Mouse (Mus musculus): ENCODE measurements around the gene Mef2d.
A peak's percentile ranks its signal among the peaks of the same experiment; 100 is the strongest.
"Not testable (repeated sequence)": the region's sequence is repeated elsewhere in the genome, so short reads cannot be mapped to it uniquely, and the experiment has no call there.

Mef2d gene

GRCm38 (mm10) chr3:88150061-88150998, 8.2 kb downstream of the Mef2d start:
- DNase-seq (ENCODE audit: low read depth), result peak; percentile 44

- DNase-seq (ENCODE audit: low read depth), result no peak
These were observed 8.8 kb downstream of the Mef2d start for GRCm38 (mm10) chr3:88150999-88151364.

GRCm38 (mm10) chr3:88152056-88152455, 9.9 kb downstream of the Mef2d start:
- DNase-seq (ENCODE audit: low read depth), result no peak

GRCm38 (mm10) chr3:88153290-88154011, 11.3 kb downstream of the Mef2d start:
- DNase-seq (ENCODE audit: low read depth), result no peak

- no peak for DNase-seq (ENCODE audit: low read depth)
These were observed 12.1 kb downstream of the Mef2d start for GRCm38 (mm10) chr3:88154236-88154635.

- no peak for DNase-seq (ENCODE audit: low read depth)
These were observed 14.6 kb downstream of the Mef2d start for GRCm38 (mm10) chr3:88156817-88157216.

GRCm38 (mm10) chr3:88157771-88158597, 15.8 kb downstream of the Mef2d start:
- DNase-seq (ENCODE audit: low read depth), result peak; percentile 55

GRCm38 (mm10) chr3:88158991-88159390, 16.8 kb downstream of the Mef2d start:
- DNase-seq (ENCODE audit: low read depth), result no peak

- no peak for DNase-seq (ENCODE audit: low read depth)
These were observed 18.7 kb downstream of the Mef2d start for GRCm38 (mm10) chr3:88160856-88161255.

- peak; percentile 53 for DNase-seq (ENCODE audit: low read depth)
These were observed 20.1 kb downstream of the Mef2d start for GRCm38 (mm10) chr3:88162259-88162658.

- no peak for DNase-seq (ENCODE audit: low read depth)
These were observed 20.6 kb downstream of the Mef2d start for GRCm38 (mm10) chr3:88162811-88163210.

- no peak for DNase-seq (ENCODE audit: low read depth)
These were observed 21.7 kb downstream of the Mef2d start for GRCm38 (mm10) chr3:88163847-88164246.

GRCm38 (mm10) chr3:88164263-88164662, 22.1 kb downstream of the Mef2d start:
- DNase-seq (ENCODE audit: low read depth), result no peak

GRCm38 (mm10) chr3:88166056-88166455, 23.9 kb downstream of the Mef2d start:
- DNase-seq (ENCODE audit: low read depth), result no peak

- DNase-seq (ENCODE audit: low read depth), result no peak
These were observed 28.2 kb downstream of the Mef2d start for GRCm38 (mm10) chr3:88170361-88170760.

- DNase-seq (ENCODE audit: low read depth), result no peak
These were observed 30.3 kb downstream of the Mef2d start for GRCm38 (mm10) chr3:88172440-88172839.

- DNase-seq (ENCODE audit: low read depth), result peak; percentile 72
These were observed 31.2 kb downstream of the Mef2d start for GRCm38 (mm10) chr3:88173375-88173774.

GRCm38 (mm10) chr3:88174894-88175293, 32.7 kb downstream of the Mef2d start:
- DNase-seq (ENCODE audit: low read depth), result no peak

- DNase-seq (ENCODE audit: low read depth), result peak; percentile 88
These were observed 34.9 kb downstream of the Mef2d start for GRCm38 (mm10) chr3:88177106-88177505.

- peak; percentile 99 for DNase-seq (ENCODE audit: low read depth)
These were observed 35.6 kb downstream of the Mef2d start for GRCm38 (mm10) chr3:88177562-88178345.

GRCm38 (mm10) chr3:88178346-88178733, 36.2 kb downstream of the Mef2d start:
- not testable (repeated sequence) for DNase-seq (ENCODE audit: low read depth)

Measured in NIH3T3 (cell line).